Mouse (Mus musculus) megakaryocyte, embryonic 14.5 days (primary cell): ENCODE results near the gene Anxa7.

Experiments
- FLI1 ChIP-seq: IDR thresholded peaks from 2 replicates; pipeline ENCODE4 v1.6.1; 2012; ENCODE audit warnings: low read length, inconsistent platforms, mixed read lengths
- GATA1 ChIP-seq: IDR thresholded peaks from 3 replicates; pipeline ENCODE4 v1.6.1; 2012; ENCODE audit warnings: mixed read lengths, low read length, inconsistent platforms, borderline replicate concordance

DNA sequence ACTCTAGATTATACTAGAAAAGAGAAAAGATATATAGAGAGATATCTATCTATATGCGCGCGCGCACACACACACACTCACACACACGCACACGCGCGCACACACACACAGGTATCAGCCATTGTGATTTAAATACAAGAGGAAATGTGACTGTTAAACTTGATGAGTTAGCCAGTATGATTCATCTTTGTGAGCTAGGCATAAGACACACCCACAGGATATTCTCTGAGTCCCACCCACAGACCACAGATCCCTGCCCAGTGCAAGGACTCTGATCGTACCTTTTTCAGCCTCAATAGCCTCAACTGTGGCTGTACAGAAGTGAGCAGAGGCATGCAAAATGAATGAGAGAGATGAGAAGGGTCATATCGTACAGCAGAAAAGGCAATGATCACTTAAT lies 23.0 kb upstream of the Anxa7 start:
- no peak for TF ChIP-seq GATA1
- no peak for TF ChIP-seq FLI1
